Mouse (Mus musculus) C2C12 (cell line): ENCODE measurements around the gene Yif1b.
"Not testable (repeated sequence)": the region's sequence is repeated elsewhere in the genome, so short reads cannot be mapped to it uniquely, and the experiment has no call there.

ENCODE experiments used
- CEBPB ChIP-seq: IDR thresholded peaks from one replicate; pipeline ENCODE4 v1.6.1; 2011; ENCODE audit warnings: low read depth, mild to moderate bottlenecking, control low read depth, moderate library complexity
- CTCF ChIP-seq: IDR thresholded peaks from one replicate; pipeline ENCODE4 v1.5.1; 2011; ENCODE audit not compliant: control insufficient read depth, insufficient read depth, insufficient read length
- FOSL1 ChIP-seq: IDR thresholded peaks from one replicate; pipeline ENCODE4 v1.8.0; 2011; ENCODE audit warnings: mild to moderate bottlenecking, low read length; ENCODE audit not compliant: poor library complexity, insufficient read depth, severe bottlenecking
- MAX ChIP-seq: IDR thresholded peaks from one replicate; pipeline ENCODE4 v1.6.1; 2011; ENCODE audit warnings: mild to moderate bottlenecking, control low read depth
- MYOD1 ChIP-seq: IDR thresholded peaks from one replicate; pipeline ENCODE4 v1.6.1; 2011; ENCODE audit warnings: low read depth; ENCODE audit not compliant: control insufficient read depth, insufficient read length
- MYOG ChIP-seq: IDR thresholded peaks from one replicate; pipeline ENCODE4 v1.6.1; 2011; ENCODE audit not compliant: control insufficient read depth, insufficient read length; ENCODE audit errors: extremely low read depth
- USF1 ChIP-seq: IDR thresholded peaks from one replicate; pipeline ENCODE4 v1.6.1; 2011; ENCODE audit warnings: low read depth, mild to moderate bottlenecking, control low read depth, moderate library complexity

- not testable (repeated sequence) for TF ChIP-seq CTCF, MAX, CEBPB, USF1, MYOD1, MYOG, FOSL1
Observed at GRCm38 (mm10) chr7:29237596-29237995, 533 bp upstream of the Yif1b start.
